Mouse (Mus musculus) kidney, postnatal 0 days (tissue): ENCODE data around the gene Aen. TPM values are rescaled to one million over a fixed set of nuclear protein-coding genes. Genes with fewer than 3 reads are reported as not detected.

Experiments
- ATAC-seq: fragments of 200-750 bp; cut with Nextera tagmentation; replicated peaks from 2 replicates; pipeline ENCODE4 v1.8.0; 2017; ENCODE audit warnings: low read depth, moderate number of reproducible peaks, moderate TSS enrichment, moderate library complexity; ENCODE audit not compliant: low FRiP score
- DNase-seq: peaks from one replicate; pipeline ENCODE4 v3.0.0-alpha.2; 2016; ENCODE audit warnings: low spot score
- H3K27ac ChIP-seq: fragments of 300-500 bp; sonication (generic); 2 replicates; pipeline ENCODE4 v1.5.1; 2014; ENCODE audit warnings: mild to moderate bottlenecking
- H3K27me3 ChIP-seq: fragments of 300-500 bp; sonication (generic); 2 replicates; pipeline ENCODE4 v1.6.1; 2014; ENCODE audit warnings: low read length, mixed read lengths; ENCODE audit not compliant: insufficient read depth
- H3K36me3 ChIP-seq: fragments of 300-500 bp; sonication (generic); 2 replicates; pipeline ENCODE4 v1.6.1; 2014; ENCODE audit warnings: low read length, mixed read lengths; ENCODE audit not compliant: insufficient read depth
- H3K4me1 ChIP-seq: fragments of 300-500 bp; sonication (generic); replicated peaks from 2 replicates; pipeline ENCODE4 v1.6.1; 2014; ENCODE audit warnings: antibody characterized with exemption, low read length, mixed read lengths; ENCODE audit not compliant: insufficient read depth
- H3K4me2 ChIP-seq: fragments of 300-500 bp; sonication (generic); 2 replicates; pipeline ENCODE4 v1.6.1; 2014; ENCODE audit warnings: mild to moderate bottlenecking, low read length, moderate library complexity, mixed read lengths
- H3K4me3 ChIP-seq: fragments of 300-500 bp; sonication (generic); replicated peaks from 2 replicates; pipeline ENCODE4 v1.5.1; 2014; ENCODE audit warnings: low read depth, low read length
- H3K9ac ChIP-seq: fragments of 300-500 bp; sonication (generic); 2 replicates; pipeline ENCODE4 v1.6.1; 2014; ENCODE audit warnings: low read depth, low read length
- H3K9me3 ChIP-seq: fragments of 300-500 bp; sonication (generic); replicated peaks from 2 replicates; pipeline ENCODE4 v1.6.1; 2016; ENCODE audit warnings: low read length, inconsistent platforms, mixed read lengths
- CTCF ChIP-seq: IDR thresholded peaks from 2 replicates; pipeline ENCODE4 v1.5.1; 2016; ENCODE audit warnings: antibody characterized with exemption, low read depth, mild to moderate bottlenecking, moderate library complexity
- WGBS: fragments of 180-500 bp; shearing (Covaris S2); extraction: QIAGEN DNeasy Blood & Tissue Kit; methylation state at CpG from one replicate; pipeline ENCODE4 v1.1.7; 2014; 5-methylcytosine and 5-hydroxymethylcytosine counted together
- polyA plus RNA-seq: library from polyadenylated mRNA; unstranded; fragments of >200 nt; fragmentation: Nextera tagmentation; extraction: Ambion mirVana; gene quantifications from 2 replicates; pipeline ENCODE4 v1.2.1, GENCODE M21; 2015

Aen gene
- polyA plus RNA-seq, 1 experiment from 2014 or later = 33.1 TPM

GRCm38 (mm10) chr7:78913649-78914544, 18.2 kb downstream of the Aen start:
- H3K9me3 ChIP-seq = no peaks in the 10 kb centered on the region
- no peak overlapping the region for H3K4me3 ChIP-seq
- H3K27ac ChIP-seq = no peak overlapping the region
- 62% methylated on average over 19 of the region's 19 CpGs for WGBS
- no peak for DNase-seq
- peaks cover 7% of the 10 kb centered on the region; the same call in 1 of the 2 replicates for H3K4me1 ChIP-seq
- TF ChIP-seq CTCF = no peak
- H3K36me3 ChIP-seq = no peaks in the 10 kb centered on the region
- no peaks in the 10 kb centered on the region for H3K27me3 ChIP-seq
- no peak for ATAC-seq
- peak overlapping the region; percentile 42 for H3K4me2 ChIP-seq
- no peak overlapping the region for H3K9ac ChIP-seq

- ATAC-seq (no peak), DNase-seq (no peak)
- H3K27ac ChIP-seq = no peak overlapping the region
- H3K9me3 ChIP-seq = no peaks in the 10 kb centered on the region
- no peaks in the 10 kb centered on the region for H3K36me3 ChIP-seq
- 69% methylated on average over 3 of the region's 3 CpGs for WGBS
- no peak overlapping the region for H3K9ac ChIP-seq
- H3K27me3 ChIP-seq = no peaks in the 10 kb centered on the region
- no peak for TF ChIP-seq CTCF
- H3K4me3 ChIP-seq = no peak overlapping the region
- no peak overlapping the region for H3K4me2 ChIP-seq
- H3K4me1 ChIP-seq = peaks cover 7% of the 10 kb centered on the region; the same call in 1 of the 2 replicates
Observed at GRCm38 (mm10) chr7:78914545-78914845, 18.8 kb downstream of the Aen start.

DNA sequence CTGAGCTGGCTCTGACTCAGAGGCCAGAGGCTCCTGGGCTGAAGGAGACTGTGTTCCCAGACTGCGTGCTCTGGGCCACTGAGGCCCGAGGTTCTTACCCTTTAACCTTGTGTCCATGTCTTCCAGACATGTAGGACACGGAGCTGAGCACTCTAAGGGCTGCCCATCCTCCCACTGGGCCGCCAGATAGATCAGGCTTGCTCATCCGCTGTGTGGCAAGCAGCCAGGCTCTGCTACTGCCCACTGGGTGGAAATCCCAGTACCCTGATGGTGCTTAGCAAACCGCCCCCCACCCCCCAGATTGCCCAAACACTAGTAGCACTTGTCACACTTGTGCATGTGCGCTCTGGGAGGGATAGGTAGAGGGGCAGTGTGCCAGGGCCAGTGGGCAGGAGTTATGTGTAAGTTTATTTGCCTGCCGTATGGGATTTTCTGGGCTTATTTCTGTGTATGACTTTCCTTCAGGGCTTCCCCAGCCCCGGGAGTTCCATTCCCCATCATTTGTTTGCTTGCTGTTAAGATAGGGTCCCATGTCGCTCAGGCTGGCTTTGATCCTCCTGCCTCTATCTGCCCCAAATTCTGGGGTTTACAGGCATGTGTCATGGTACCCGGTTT, 19.3 kb downstream of the Aen start:
- Histone ChIP-seq H3K4me1 (peaks cover 7% of the 10 kb centered on the region; the same call in 1 of the 2 replicates), H3K27me3 (no peaks in the 10 kb centered on the region), H3K4me2 (no peak overlapping the region), H3K27ac (no peak overlapping the region), H3K36me3 (no peaks in the 10 kb centered on the region), H3K4me3 (no peak overlapping the region), H3K9me3 (no peaks in the 10 kb centered on the region), H3K9ac (no peak overlapping the region)
- no peak for ATAC-seq
- 82% methylated on average over 11 of the region's 11 CpGs for WGBS
- no peak for DNase-seq
- no peak for TF ChIP-seq CTCF

GRCm38 (mm10) chr7:78918686-78919085, 23.0 kb downstream of the Aen start:
- DNase-seq = no peak
- H3K27ac ChIP-seq = no peak overlapping the region
- no peak overlapping the region for H3K4me3 ChIP-seq
- H3K9ac ChIP-seq = no peak overlapping the region
- no peaks in the 10 kb centered on the region for H3K27me3 ChIP-seq
- no peaks in the 10 kb centered on the region for H3K36me3 ChIP-seq
- no peaks in the 10 kb centered on the region for H3K9me3 ChIP-seq
- 40% methylated on average over 4 of the region's 4 CpGs for WGBS
- no peak for ATAC-seq
- TF ChIP-seq CTCF = no peak
- no peak overlapping the region for H3K4me2 ChIP-seq
- H3K4me1 ChIP-seq = no peaks in the 10 kb centered on the region; the same call in 1 of the 2 replicates

DNA sequence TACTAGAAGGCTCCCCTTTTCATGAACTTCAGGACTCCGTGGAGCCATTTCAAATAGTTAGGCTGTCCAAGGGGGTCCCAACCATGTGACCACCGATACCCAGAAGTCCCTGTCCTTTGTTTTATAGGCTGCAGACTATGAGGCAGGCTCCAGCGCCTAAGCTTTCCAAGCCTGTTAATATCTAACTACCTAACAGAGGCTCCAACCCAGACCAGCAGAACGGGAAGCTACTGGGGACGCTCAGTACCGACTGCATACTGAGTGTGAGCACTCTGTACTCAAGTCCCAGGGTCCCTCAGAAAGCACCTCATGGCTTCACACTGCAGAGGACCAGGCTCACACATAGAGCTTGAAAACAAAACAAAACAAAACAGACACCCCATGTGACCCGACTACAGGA, 26.9 kb downstream of the Aen start:
- 50% methylated on average over 7 of the region's 7 CpGs for WGBS
- Histone ChIP-seq H3K4me3 (no peak overlapping the region), H3K9me3 (no peaks in the 10 kb centered on the region), H3K4me2 (no peak overlapping the region), H3K27me3 (no peaks in the 10 kb centered on the region), H3K9ac (no peak overlapping the region), H3K36me3 (no peaks in the 10 kb centered on the region), H3K4me1 (no peaks in the 10 kb centered on the region), H3K27ac (peak overlapping the region; percentile 64)
- ATAC-seq = peak; percentile 62
- DNase-seq = peak; percentile 20
- no peak for TF ChIP-seq CTCF

- ATAC-seq = peak; percentile 33; the same call in 1 of the 2 replicates
- Histone ChIP-seq H3K4me3 (no peak overlapping the region), H3K4me2 (no peak overlapping the region), H3K27me3 (no peaks in the 10 kb centered on the region), H3K4me1 (no peaks in the 10 kb centered on the region), H3K9me3 (no peaks in the 10 kb centered on the region), H3K27ac (no peak overlapping the region), H3K9ac (no peak overlapping the region), H3K36me3 (no peaks in the 10 kb centered on the region)
- DNase-seq = peak; percentile 88
- WGBS = 13% methylated on average over 6 of the region's 6 CpGs
- peak; percentile 96 for TF ChIP-seq CTCF
Observed at GRCm38 (mm10) chr7:78924300-78924699, 28.6 kb downstream of the Aen start.
